Mouse (Mus musculus): Measurements from ENCODE around the gene B3gat2.

B3gat2 gene

DNA sequence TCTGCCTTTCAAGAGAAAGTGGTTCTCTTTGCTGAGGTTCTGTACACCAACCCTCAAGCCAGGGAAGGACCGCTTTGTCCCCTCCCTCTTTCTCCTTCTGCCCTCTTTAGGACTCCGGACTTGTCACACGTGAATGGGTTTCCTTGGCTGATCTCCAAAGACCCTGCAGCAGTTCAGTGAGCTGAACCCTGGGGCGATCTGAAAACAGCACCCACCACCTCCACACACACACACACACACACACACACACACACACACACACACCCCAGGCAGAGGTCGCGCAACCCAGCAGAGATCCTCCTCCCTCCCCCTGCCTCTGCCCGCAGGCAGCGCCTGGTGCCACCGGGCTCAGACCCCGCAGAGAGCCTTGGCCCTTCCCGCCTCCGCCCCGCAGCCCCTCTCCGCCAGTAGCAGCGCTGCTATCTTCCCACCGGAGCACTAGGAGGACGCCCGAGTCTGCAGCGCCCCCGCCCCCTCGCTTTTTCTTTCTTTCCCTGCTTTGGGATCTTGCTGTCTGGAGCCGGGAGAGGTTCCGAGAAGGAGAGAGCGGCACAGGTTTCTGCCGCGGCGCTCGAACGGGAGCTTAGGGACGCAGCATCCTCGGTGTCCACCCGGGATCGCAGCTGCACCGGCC, at the start of gene B3gat2:
TSS of gene B3gat2 (plus strand) at position 252 of the 634 bp plus-strand sequence.
- DNase-seq: no peak

GRCm38 (mm10) chr1:23720326-23720725, 41.2 kb upstream of the B3gat2 start:
- DNase-seq: no peak

GRCm38 (mm10) chr1:23721036-23721435, 40.5 kb upstream of the B3gat2 start:
- no peak for DNase-seq

DNA sequence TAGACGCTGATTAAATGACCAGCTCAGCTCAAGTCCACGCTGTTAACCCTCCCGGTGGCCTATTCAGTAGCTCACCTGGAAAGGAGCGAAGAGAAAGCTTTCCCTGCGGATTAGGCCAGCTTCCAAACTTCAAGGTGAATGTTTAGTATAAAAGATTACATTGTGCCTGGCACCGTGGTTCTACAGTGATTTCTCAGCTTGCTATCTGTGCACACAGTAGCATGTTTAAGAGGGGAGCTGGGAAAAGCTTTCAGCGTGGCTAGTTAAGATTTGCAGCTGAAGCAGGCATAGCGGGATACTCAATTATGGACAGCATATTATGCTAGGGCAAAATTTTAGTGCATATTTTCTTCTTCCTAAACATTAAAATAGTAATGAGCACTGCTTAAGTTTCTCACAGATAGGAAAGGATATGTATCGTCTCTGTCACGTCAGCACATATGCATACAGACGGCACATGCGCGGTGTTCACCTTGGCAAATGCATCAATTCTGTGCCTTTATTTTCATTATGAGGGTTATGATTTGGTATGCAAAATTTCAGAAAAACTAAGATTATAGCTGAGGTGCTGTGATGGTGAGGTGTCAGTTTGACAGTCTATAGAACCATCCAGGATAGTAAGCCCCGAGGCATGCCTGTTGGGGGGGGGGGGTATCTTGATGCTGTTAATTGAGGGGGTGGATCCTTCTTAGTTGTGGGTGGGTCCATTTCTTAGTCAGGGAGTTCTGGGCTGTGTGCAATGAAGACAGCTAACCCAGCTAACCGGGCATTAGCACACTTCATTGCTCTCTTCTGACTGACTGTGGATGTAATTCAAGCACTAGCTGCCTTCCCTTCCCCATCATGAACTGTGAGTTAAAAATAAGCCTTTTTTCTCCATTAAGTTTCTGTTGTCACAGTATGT, 38.8 kb upstream of the B3gat2 start:
- no peak for DNase-seq

DNA sequence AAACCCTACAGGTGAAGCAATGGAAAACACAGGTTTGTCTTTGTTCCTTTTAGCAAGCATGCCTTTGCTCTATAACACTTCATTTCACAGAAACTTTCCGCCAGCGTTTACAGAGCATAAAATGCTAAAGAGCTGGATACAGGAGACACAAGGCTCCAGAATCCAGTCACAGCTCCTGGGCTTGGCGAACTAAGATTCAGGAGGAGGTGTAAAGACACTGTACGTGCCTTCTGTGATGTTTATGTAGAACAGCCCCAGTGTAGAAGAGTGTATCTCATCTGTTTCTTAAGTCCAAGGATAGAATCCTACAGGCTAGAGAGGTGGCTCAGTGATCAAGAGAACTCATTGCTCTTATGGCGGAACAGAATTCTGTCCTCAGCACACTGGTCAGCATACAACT, 30.2 kb upstream of the B3gat2 start:
- DNase-seq: no peak

- DNase-seq: no peak
These were observed 10.6 kb upstream of the B3gat2 start for GRCm38 (mm10) chr1:23750864-23751532.

DNA sequence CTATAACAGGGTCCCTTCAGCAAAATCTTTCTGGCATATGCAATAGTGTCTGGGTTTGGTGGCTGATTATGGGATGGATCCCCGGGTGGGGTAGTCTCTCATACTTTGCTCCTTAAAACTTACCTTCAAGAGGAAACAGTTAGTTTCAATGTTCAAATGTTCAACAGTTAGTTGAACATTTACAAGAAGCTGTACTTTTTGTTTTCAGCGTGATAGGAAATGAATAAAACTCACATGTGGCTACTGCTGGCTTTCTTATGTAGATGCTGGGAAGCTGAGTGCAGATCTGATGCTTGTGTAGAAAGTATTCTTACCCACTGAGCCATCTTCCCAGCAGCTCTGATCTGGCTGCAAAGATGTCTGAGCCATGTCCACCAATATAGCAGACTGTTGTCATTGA, 8.5 kb upstream of the B3gat2 start:
- DNase-seq: no peak

DNA sequence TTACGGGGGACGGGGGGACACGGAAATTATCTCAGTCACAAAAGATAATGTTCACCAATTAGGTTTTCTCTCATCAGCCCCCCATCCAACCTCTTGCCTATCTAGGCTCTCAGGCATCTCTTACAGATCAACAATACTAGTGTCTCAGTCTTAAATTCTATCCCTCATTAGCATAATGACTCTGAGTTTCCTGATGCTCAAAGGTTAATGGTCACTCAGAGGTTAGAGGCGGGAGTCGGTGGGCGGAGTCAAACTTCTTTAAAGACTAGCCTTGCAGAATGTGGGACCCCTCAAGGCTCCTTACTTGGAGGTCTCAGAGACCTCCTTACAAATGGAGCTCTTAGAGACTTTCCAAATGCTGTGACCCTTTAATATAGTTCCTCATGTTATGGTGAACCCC, 8.0 kb upstream of the B3gat2 start:
- no peak for DNase-seq

- DNase-seq: no peak
These were observed 7.2 kb upstream of the B3gat2 start for GRCm38 (mm10) chr1:23754340-23754739.

DNA sequence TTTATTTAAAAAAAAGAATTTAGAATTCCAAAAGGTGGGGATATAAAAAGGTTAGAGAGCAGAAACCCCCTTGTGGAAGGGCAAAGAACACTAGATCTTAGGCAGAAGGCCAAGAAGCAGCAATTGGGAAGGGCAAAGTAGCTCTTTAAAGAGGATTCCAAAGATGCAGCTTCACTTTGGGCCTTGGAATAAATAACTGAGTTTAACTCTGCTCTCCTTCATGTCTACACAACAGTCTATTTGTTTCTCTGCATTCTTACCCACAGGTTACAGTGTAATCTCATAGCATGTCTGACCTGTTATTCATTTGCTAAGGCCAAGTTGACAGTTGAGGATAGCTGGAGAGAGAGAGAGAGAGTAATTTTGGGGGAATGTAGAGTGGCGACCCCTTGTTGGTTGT, 6.6 kb upstream of the B3gat2 start:
- DNase-seq: no peak

- peak in 1 of 2 experiments; percentile 4 for DNase-seq
These were observed 659 bp downstream of the B3gat2 start for GRCm38 (mm10) chr1:23762136-23762687.

DNA sequence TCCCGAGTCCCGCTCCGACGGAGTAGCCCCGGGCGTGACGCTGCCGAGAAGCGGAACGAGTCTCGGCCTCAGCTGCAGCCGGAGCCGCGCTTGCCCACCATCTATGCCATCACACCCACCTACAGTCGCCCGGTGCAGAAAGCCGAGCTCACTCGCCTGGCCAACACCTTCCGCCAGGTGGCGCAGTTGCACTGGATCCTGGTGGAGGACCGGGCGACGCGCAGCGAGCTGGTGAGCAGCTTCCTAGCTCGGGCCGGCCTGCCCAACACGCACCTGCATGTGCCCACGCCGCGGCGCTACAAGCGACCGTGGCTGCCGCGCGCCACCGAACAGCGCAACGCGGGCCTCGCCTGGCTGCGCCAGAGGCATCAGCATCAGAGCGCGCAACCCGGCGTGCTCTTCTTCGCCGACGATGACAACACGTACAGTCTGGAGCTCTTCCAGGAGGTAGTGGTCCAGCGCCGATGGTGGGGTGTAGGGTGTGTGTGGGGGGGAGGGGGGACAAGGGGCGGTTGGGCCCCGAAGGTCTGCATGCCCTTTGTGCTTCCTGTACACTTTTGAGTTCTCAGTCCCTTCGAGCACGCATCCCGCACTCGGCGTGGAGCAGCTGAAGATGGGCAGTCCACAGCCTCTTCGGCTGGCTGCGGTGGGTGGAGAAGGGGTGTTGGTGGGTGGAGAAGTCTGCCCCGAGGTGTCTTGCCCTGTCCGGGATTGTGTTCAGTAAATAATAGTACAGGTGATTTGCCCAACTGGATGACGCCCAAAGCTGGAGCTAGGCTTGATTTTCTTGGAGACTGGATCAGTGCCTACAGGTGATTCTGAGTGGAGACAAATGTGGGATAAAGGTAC, 1.5 kb downstream of the B3gat2 start:
- peak; percentile 65 to 66 for DNase-seq

- DNase-seq: no peak
These were observed 2.2 kb downstream of the B3gat2 start for GRCm38 (mm10) chr1:23763726-23764125.

DNA sequence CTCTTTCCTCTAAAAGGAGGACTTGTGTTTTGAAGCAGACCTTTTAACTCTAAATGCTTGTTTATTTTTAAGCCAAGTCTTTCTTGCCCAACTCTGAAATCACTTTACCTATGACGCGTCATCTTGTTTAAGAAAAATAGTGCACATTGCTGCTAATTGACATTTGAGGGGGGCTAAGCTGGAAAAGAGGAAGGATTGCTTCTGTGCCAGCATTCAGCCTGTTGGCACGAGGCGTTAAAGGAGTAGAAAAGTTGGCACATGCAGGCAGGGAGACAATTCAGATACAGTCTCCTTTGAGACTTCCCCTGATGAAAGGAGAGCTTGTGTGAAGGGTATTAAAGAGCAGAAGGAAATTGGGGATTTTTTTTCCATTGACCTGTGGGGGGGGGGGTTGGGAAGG, 3.2 kb downstream of the B3gat2 start:
- DNase-seq: no peak

GRCm38 (mm10) chr1:23773039-23773438, 11.5 kb downstream of the B3gat2 start:
- no peak for DNase-seq

DNA sequence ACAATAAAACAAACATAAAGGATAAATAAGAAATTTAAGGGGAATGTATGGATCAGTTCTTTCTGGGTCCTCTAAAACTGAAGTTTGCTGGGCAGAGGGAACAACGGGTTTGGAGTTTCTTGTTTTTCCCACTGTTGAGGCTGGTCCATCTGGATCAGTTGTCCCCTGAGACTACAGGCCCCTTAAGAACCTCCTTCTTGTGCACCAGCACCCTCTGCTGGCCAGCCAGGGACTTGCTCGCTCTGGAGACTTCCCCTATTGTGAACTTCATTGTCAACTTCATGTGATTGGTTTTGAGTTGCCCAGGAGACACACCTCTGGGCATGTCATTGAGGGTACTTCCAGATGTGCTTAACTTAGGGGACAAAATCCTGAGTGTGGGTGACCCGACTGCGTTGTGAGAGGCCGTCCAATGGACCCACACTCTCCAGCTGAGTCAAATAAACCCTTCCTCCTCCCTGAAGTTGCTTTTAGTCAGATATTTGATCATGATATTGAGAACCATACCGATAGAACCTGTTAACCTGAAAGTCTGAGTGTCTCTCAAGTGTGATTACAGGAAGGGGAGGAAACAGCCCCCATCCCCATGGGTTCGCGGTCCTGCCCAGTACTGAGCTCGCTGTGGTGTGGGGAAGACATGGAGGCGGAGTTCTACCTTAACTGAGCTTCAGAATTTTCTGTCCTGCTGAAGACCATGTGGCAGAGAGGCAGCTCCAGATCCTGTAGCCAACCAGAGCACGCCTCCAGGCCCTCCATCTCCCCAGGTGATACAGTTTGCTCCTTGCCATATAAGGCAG, 31.4 kb downstream of the B3gat2 start:
- peak; percentile 45 to 51 for DNase-seq

DNA sequence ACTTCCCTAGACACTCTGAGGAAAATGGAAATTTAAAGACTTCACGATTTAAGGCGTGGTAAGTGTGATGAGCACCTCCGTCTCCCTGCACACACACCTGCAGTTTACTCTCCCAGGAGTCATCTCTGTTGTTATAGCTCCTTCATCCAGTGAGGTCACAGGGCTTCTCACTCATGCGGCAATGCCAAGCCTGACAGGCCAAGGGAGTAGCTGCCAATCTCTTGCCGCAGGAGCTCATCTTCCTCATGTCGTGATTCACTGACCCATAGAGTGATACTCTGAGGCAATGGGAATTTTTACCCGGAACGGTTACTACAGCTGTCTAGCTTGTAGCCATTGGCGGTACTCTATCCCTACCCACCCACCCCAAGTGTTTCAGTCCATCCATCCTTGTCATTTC, 36.8 kb downstream of the B3gat2 start:
- DNase-seq: no peak

GRCm38 (mm10) chr1:23821615-23822014, 60.1 kb downstream of the B3gat2 start:
- DNase-seq: no peak

- DNase-seq: peak; percentile 6 to 7
These were observed 65.6 kb downstream of the B3gat2 start for GRCm38 (mm10) chr1:23826887-23827758.

- DNase-seq: no peak
These were observed 72.7 kb downstream of the B3gat2 start for GRCm38 (mm10) chr1:23834246-23834645.

Measured in thymus, postnatal 36 days (tissue).